Mouse (Mus musculus): ENCODE measurements around the gene Fam173b. TPM values are rescaled to one million over a fixed set of nuclear protein-coding genes. Genes with fewer than 3 reads are reported as not detected.

The Fam173b gene
- polyA plus RNA-seq, 1 experiment = not detected

- Histone ChIP-seq H3K4me1 (ENCODE audit: control insufficient read depth, insufficient read depth, low read length) (no peaks in the 10 kb centered on the region), H3K4me3 (ENCODE audit: insufficient read depth, low read depth, low read length) (no peak overlapping the region), H3K27ac (ENCODE audit: insufficient read depth, low read depth, low read length) (no peak overlapping the region)
- no peak for TF ChIP-seq POLR2A (IDR thresholded peaks at IDR 0.05; ENCODE audit: insufficient read depth, low read depth, low read length)
- no peak for TF ChIP-seq CTCF (IDR thresholded peaks at IDR 0.05; ENCODE audit: insufficient read depth, low read depth, low read length)
- 68% methylated on average over 9 of the region's 9 CpGs for WGBS
These were observed 34.5 kb downstream of the Fam173b start for GRCm38 (mm10) chr15:31636091-31636595.

- WGBS = 52% methylated on average over 6 of the region's 6 CpGs
- no peak overlapping the region for H3K4me3 ChIP-seq (ENCODE audit: insufficient read depth, low read depth, low read length)
- H3K4me1 ChIP-seq (ENCODE audit: control insufficient read depth, insufficient read depth, low read length) = no peaks in the 10 kb centered on the region
- no peak overlapping the region for H3K27ac ChIP-seq (ENCODE audit: insufficient read depth, low read depth, low read length)
- TF ChIP-seq CTCF (IDR thresholded peaks at IDR 0.05; ENCODE audit: insufficient read depth, low read depth, low read length) (no peak), POLR2A (IDR thresholded peaks at IDR 0.05; ENCODE audit: insufficient read depth, low read depth, low read length) (no peak)
These were observed 45.6 kb downstream of the Fam173b start for GRCm38 (mm10) chr15:31647225-31647624.

- no peaks in the 10 kb centered on the region for H3K4me1 ChIP-seq (ENCODE audit: control insufficient read depth, insufficient read depth, low read length)
- WGBS = 85% methylated on average over 8 of the region's 8 CpGs
- TF ChIP-seq POLR2A (IDR thresholded peaks at IDR 0.05; ENCODE audit: insufficient read depth, low read depth, low read length) (no peak), CTCF (IDR thresholded peaks at IDR 0.05; ENCODE audit: insufficient read depth, low read depth, low read length) (no peak)
These were observed 46.4 kb downstream of the Fam173b start for GRCm38 (mm10) chr15:31647851-31648569.

GRCm38 (mm10) chr15:31649691-31650090, 48.0 kb downstream of the Fam173b start:
- H3K4me3 ChIP-seq (ENCODE audit: insufficient read depth, low read depth, low read length) = no peak overlapping the region
- 97% methylated on average over 12 of the region's 12 CpGs for WGBS
- H3K4me1 ChIP-seq (ENCODE audit: control insufficient read depth, insufficient read depth, low read length) = no peaks in the 10 kb centered on the region
- TF ChIP-seq CTCF (IDR thresholded peaks at IDR 0.05; ENCODE audit: insufficient read depth, low read depth, low read length) = no peak
- TF ChIP-seq POLR2A (IDR thresholded peaks at IDR 0.05; ENCODE audit: insufficient read depth, low read depth, low read length) = no peak
- H3K27ac ChIP-seq (ENCODE audit: insufficient read depth, low read depth, low read length) = no peak overlapping the region

More at GRCm38 (mm10) chr15:31647851-31648569, 46.4 kb downstream of the Fam173b start:
- Histone ChIP-seq H3K27ac (ENCODE audit: insufficient read depth, low read depth, low read length) (no peak overlapping the region), H3K4me3 (ENCODE audit: insufficient read depth, low read depth, low read length) (no peak overlapping the region)

GRCm38 (mm10) chr15:31650821-31651220, 49.2 kb downstream of the Fam173b start:
- Histone ChIP-seq H3K27ac (ENCODE audit: insufficient read depth, low read depth, low read length) (no peak overlapping the region), H3K4me3 (ENCODE audit: insufficient read depth, low read depth, low read length) (no peak overlapping the region), H3K4me1 (ENCODE audit: control insufficient read depth, insufficient read depth, low read length) (no peaks in the 10 kb centered on the region)
- 97% methylated on average over 7 of the region's 7 CpGs for WGBS
- TF ChIP-seq CTCF (IDR thresholded peaks at IDR 0.05; ENCODE audit: insufficient read depth, low read depth, low read length) = no peak
- TF ChIP-seq POLR2A (IDR thresholded peaks at IDR 0.05; ENCODE audit: insufficient read depth, low read depth, low read length) = no peak

GRCm38 (mm10) chr15:31660133-31660795, 58.6 kb downstream of the Fam173b start:
- H3K27ac ChIP-seq (ENCODE audit: insufficient read depth, low read depth, low read length) = no peak overlapping the region
- no peak overlapping the region for H3K4me3 ChIP-seq (ENCODE audit: insufficient read depth, low read depth, low read length)
- H3K4me1 ChIP-seq (ENCODE audit: control insufficient read depth, insufficient read depth, low read length) = no peaks in the 10 kb centered on the region
- 88% methylated on average over 5 of the region's 5 CpGs for WGBS
- no peak for TF ChIP-seq POLR2A (IDR thresholded peaks at IDR 0.05; ENCODE audit: insufficient read depth, low read depth, low read length)
- TF ChIP-seq CTCF (IDR thresholded peaks at IDR 0.05; ENCODE audit: insufficient read depth, low read depth, low read length) = no peak

- no peak overlapping the region for H3K4me3 ChIP-seq (ENCODE audit: insufficient read depth, low read depth, low read length)
- WGBS = 78% methylated on average over 9 of the region's 9 CpGs
- no peaks in the 10 kb centered on the region for H3K4me1 ChIP-seq (ENCODE audit: control insufficient read depth, insufficient read depth, low read length)
- no peak overlapping the region for H3K27ac ChIP-seq (ENCODE audit: insufficient read depth, low read depth, low read length)
- TF ChIP-seq CTCF (IDR thresholded peaks at IDR 0.05; ENCODE audit: insufficient read depth, low read depth, low read length) (no peak), POLR2A (IDR thresholded peaks at IDR 0.05; ENCODE audit: insufficient read depth, low read depth, low read length) (no peak)
These were observed 59.2 kb downstream of the Fam173b start for GRCm38 (mm10) chr15:31660844-31661243.

- no peak overlapping the region for H3K4me3 ChIP-seq (ENCODE audit: insufficient read depth, low read depth, low read length)
- H3K4me1 ChIP-seq (ENCODE audit: control insufficient read depth, insufficient read depth, low read length) = no peaks in the 10 kb centered on the region
- no peak for TF ChIP-seq POLR2A (IDR thresholded peaks at IDR 0.05; ENCODE audit: insufficient read depth, low read depth, low read length)
- TF ChIP-seq CTCF (IDR thresholded peaks at IDR 0.05; ENCODE audit: insufficient read depth, low read depth, low read length) = no peak
- H3K27ac ChIP-seq (ENCODE audit: insufficient read depth, low read depth, low read length) = no peak overlapping the region
- WGBS = 61% methylated on average over 4 of the region's 4 CpGs
These were observed 60.1 kb downstream of the Fam173b start for GRCm38 (mm10) chr15:31661802-31662201.

GRCm38 (mm10) chr15:31663074-31663473, 61.4 kb downstream of the Fam173b start:
- 81% methylated on average over 3 of the region's 3 CpGs for WGBS
- H3K4me1 ChIP-seq (ENCODE audit: control insufficient read depth, insufficient read depth, low read length) = no peaks in the 10 kb centered on the region
- no peak overlapping the region for H3K4me3 ChIP-seq (ENCODE audit: insufficient read depth, low read depth, low read length)
- TF ChIP-seq POLR2A (IDR thresholded peaks at IDR 0.05; ENCODE audit: insufficient read depth, low read depth, low read length) = no peak
- no peak for TF ChIP-seq CTCF (IDR thresholded peaks at IDR 0.05; ENCODE audit: insufficient read depth, low read depth, low read length)
- no peak overlapping the region for H3K27ac ChIP-seq (ENCODE audit: insufficient read depth, low read depth, low read length)

Other genes with a start within 250 kb of the Fam173b start
- not detected in 2 replicates for gene Ankrd33b, start 234.1 kb upstream of the Fam173b start, polyA plus RNA-seq (2012; ENCODE audit: insufficient read depth, insufficient read length, low replicate concordance, missing spikeins)
- not detected in 2 replicates for gene Ropn1l, start 148.1 kb upstream of the Fam173b start, polyA plus RNA-seq (2012; ENCODE audit: insufficient read depth, insufficient read length, low replicate concordance, missing spikeins)
- 73.0 TPM in 1 of 2 replicates, not detected in the other for gene March6, start 70.8 kb upstream of the Fam173b start, polyA plus RNA-seq (2012; ENCODE audit: insufficient read depth, insufficient read length, low replicate concordance, missing spikeins)
- gene Cmbl, start 36.5 kb upstream of the Fam173b start, polyA plus RNA-seq (2012; ENCODE audit: insufficient read depth, insufficient read length, low replicate concordance, missing spikeins) = not detected in 2 replicates
- gene Cct5, start within 50 bp of the Fam173b start, polyA plus RNA-seq (2012; ENCODE audit: insufficient read depth, insufficient read length, low replicate concordance, missing spikeins) = 293 TPM in 1 of 2 replicates, not detected in the other